Mouse (Mus musculus) neural tube, embryonic 12.5 days (tissue): ENCODE measurements at regions not wholly inside any gene's neighbourhood (a gene's known extent, or its start where the extent isn't known, plus 50 kb on each side); places are given as distances from the start of the nearest gene placed in this dataset.

Experiments used
- ATAC-seq: fragments of 200-750 bp; cut with Nextera tagmentation; 2 replicates; pipeline ENCODE4 v1.8.0; 2017; ENCODE audit warnings: low read depth, mild to moderate bottlenecking, moderate TSS enrichment, moderate library complexity; ENCODE audit not compliant: low FRiP score
- H3K27ac ChIP-seq: fragments of 300-500 bp; sonication (generic); 2 replicates; pipeline ENCODE4 v1.5.1; 2016
- H3K27me3 ChIP-seq: fragments of 300-500 bp; sonication (generic); replicated peaks from 2 replicates; pipeline ENCODE4 v1.6.1; 2016; ENCODE audit warnings: mild to moderate bottlenecking
- H3K36me3 ChIP-seq: fragments of 300-500 bp; sonication (generic); 2 replicates; pipeline ENCODE4 v1.6.1; 2016; ENCODE audit warnings: mild to moderate bottlenecking
- H3K4me1 ChIP-seq: fragments of 300-500 bp; sonication (generic); 2 replicates; pipeline ENCODE4 v1.6.1; 2016
- H3K4me2 ChIP-seq: fragments of 300-500 bp; sonication (generic); replicated peaks from 2 replicates; pipeline ENCODE4 v1.6.1; 2016; ENCODE audit warnings: mild to moderate bottlenecking
- H3K4me3 ChIP-seq: fragments of 300-500 bp; sonication (generic); 2 replicates; pipeline ENCODE4 v1.5.1; 2016
- H3K9ac ChIP-seq: fragments of 300-500 bp; sonication (generic); 2 replicates; pipeline ENCODE4 v1.6.1; 2016; ENCODE audit warnings: mild to moderate bottlenecking
- H3K9me3 ChIP-seq: fragments of 300-500 bp; sonication (generic); 2 replicates; pipeline ENCODE4 v1.6.1; 2016; ENCODE audit warnings: mild to moderate bottlenecking
- WGBS: fragments of 180-500 bp; shearing (Covaris S2); methylation state at CpG from one replicate; pipeline ENCODE4 v1.1.7; 2016; 5-methylcytosine and 5-hydroxymethylcytosine counted together

- 90% methylated on average over 1 of the region's 1 CpGs for WGBS
- Histone ChIP-seq H3K4me2 (no peak overlapping the region), H3K27ac (no peak overlapping the region), H3K27me3 (no peaks in the 10 kb centered on the region), H3K36me3 (no peaks in the 10 kb centered on the region), H3K4me3 (no peak overlapping the region), H3K9me3 (peaks cover 9% of the 10 kb centered on the region; the same call in 1 of the 2 replicates), H3K4me1 (no peaks in the 10 kb centered on the region), H3K9ac (no peak overlapping the region)
- ATAC-seq, result no peak
These were observed 146.6 kb upstream of the Nat3 start for GRCm38 (mm10) chr8:67377061-67377460.

DNA sequence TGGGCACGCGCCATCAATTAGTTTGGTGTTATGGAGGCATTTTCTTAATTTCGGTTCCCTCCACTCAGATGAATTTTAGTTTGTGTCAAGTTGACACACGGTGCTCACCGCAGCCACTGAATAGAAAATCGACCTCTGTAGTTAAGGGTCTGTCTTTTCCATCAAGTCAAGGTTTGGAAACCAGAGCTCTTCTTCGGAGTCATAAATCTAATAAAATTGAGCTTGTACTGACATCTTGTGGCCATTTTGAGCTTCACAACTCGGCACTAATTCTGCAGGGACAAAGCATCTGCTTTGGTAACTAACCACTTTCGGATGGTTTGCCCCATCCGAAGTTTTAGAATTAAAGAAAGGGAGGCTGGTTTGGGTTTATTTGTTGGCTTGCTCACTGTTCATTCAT is 117.7 kb upstream of the Nat3 start:
- H3K4me1 ChIP-seq, result no peaks in the 10 kb centered on the region
- H3K27ac ChIP-seq, result no peak overlapping the region
- no peaks in the 10 kb centered on the region for H3K27me3 ChIP-seq
- no peaks in the 10 kb centered on the region for H3K9me3 ChIP-seq
- no peaks in the 10 kb centered on the region for H3K36me3 ChIP-seq
- peak; percentile 41 for ATAC-seq
- no peak overlapping the region for H3K9ac ChIP-seq
- no peak overlapping the region for H3K4me2 ChIP-seq
- H3K4me3 ChIP-seq, result no peak overlapping the region
- WGBS, result 48% methylated on average over 10 of the region's 10 CpGs

- Histone ChIP-seq H3K27ac (no peak overlapping the region), H3K9me3 (no peaks in the 10 kb centered on the region), H3K4me1 (no peaks in the 10 kb centered on the region), H3K27me3 (no peaks in the 10 kb centered on the region), H3K4me2 (no peak overlapping the region), H3K9ac (no peak overlapping the region), H3K4me3 (no peak overlapping the region), H3K36me3 (no peaks in the 10 kb centered on the region)
- no peak for ATAC-seq
These were observed 108.8 kb upstream of the Nat3 start for GRCm38 (mm10) chr8:67414826-67415225.

GRCm38 (mm10) chr8:67422521-67422920 is 101.1 kb upstream of the Nat3 start:
- WGBS, result 82% methylated on average over 2 of the region's 2 CpGs
- Histone ChIP-seq H3K4me2 (no peak overlapping the region), H3K4me3 (no peak overlapping the region), H3K27me3 (no peaks in the 10 kb centered on the region), H3K9me3 (no peaks in the 10 kb centered on the region), H3K9ac (no peak overlapping the region), H3K27ac (no peak overlapping the region), H3K36me3 (no peaks in the 10 kb centered on the region), H3K4me1 (no peaks in the 10 kb centered on the region)
- ATAC-seq, result no peak
